Mouse (Mus musculus): Measurements from ENCODE around the gene Cd200. TPM values are rescaled to one million over a fixed set of nuclear protein-coding genes. Genes with fewer than 3 reads are reported as not detected.
A peak's percentile ranks its signal among the peaks of the same experiment; 100 is the strongest.
"Not testable (repeated sequence)": the region's sequence is repeated elsewhere in the genome, so short reads cannot be mapped to it uniquely, and the experiment has no call there.

The Cd200 gene
- polyA plus RNA-seq, 1 experiment from 2014 or later: 50.4 TPM

GRCm38 (mm10) chr16:45371076-45371475 is 37.8 kb downstream of the Cd200 start:
- ATAC-seq (ENCODE audit: low FRiP score): no peak
- Histone ChIP-seq H3K27me3 (ENCODE audit: control insufficient read depth, insufficient read depth, low read length) (no peaks in the 10 kb centered on the region), H3K4me3 (ENCODE audit: low read depth, low read length) (no peak overlapping the region), H3K27ac (ENCODE audit: low read depth, low read length) (no peak overlapping the region), H3K9ac (ENCODE audit: low read length) (no peak overlapping the region), H3K36me3 (ENCODE audit: control insufficient read depth, insufficient read depth, low read length) (no peaks in the 10 kb centered on the region), H3K9me3 (ENCODE audit: control insufficient read depth, low read length) (no peaks in the 10 kb centered on the region), H3K4me1 (ENCODE audit: control insufficient read depth, insufficient read depth, low read length) (no peaks in the 10 kb centered on the region), H3K4me2 (no peak overlapping the region)
- DNase-seq (ENCODE audit: low spot score, missing footprints): no peak
- WGBS: 93% methylated on average over 1 of the region's 1 CpGs

- Histone ChIP-seq H3K27me3 (ENCODE audit: control insufficient read depth, insufficient read depth, low read length) (no peaks in the 10 kb centered on the region), H3K4me3 (ENCODE audit: low read depth, low read length) (no peak overlapping the region), H3K9me3 (ENCODE audit: control insufficient read depth, low read length) (no peaks in the 10 kb centered on the region), H3K4me2 (no peak overlapping the region), H3K9ac (ENCODE audit: low read length) (no peak overlapping the region), H3K4me1 (ENCODE audit: control insufficient read depth, insufficient read depth, low read length) (no peaks in the 10 kb centered on the region), H3K36me3 (ENCODE audit: control insufficient read depth, insufficient read depth, low read length) (no peaks in the 10 kb centered on the region), H3K27ac (ENCODE audit: low read depth, low read length) (no peak overlapping the region)
- WGBS: 81% methylated on average over 4 of the region's 4 CpGs
- no peak for DNase-seq (ENCODE audit: low spot score, missing footprints)
- ATAC-seq (ENCODE audit: low FRiP score): no peak
These were observed 39.4 kb downstream of the Cd200 start for GRCm38 (mm10) chr16:45369285-45369965.

GRCm38 (mm10) chr16:45366111-45366510 is 42.7 kb downstream of the Cd200 start:
- Histone ChIP-seq H3K36me3 (ENCODE audit: control insufficient read depth, insufficient read depth, low read length) (no peaks in the 10 kb centered on the region), H3K4me2 (no peak overlapping the region), H3K4me3 (ENCODE audit: low read depth, low read length) (no peak overlapping the region), H3K4me1 (ENCODE audit: control insufficient read depth, insufficient read depth, low read length) (no peaks in the 10 kb centered on the region), H3K9ac (ENCODE audit: low read length) (no peak overlapping the region), H3K27ac (ENCODE audit: low read depth, low read length) (no peak overlapping the region), H3K27me3 (ENCODE audit: control insufficient read depth, insufficient read depth, low read length) (no peaks in the 10 kb centered on the region), H3K9me3 (ENCODE audit: control insufficient read depth, low read length) (no peaks in the 10 kb centered on the region)
- ATAC-seq (ENCODE audit: low FRiP score) (no peak), DNase-seq (ENCODE audit: low spot score, missing footprints) (no peak)
- 80% methylated on average over 7 of the region's 7 CpGs for WGBS

DNA sequence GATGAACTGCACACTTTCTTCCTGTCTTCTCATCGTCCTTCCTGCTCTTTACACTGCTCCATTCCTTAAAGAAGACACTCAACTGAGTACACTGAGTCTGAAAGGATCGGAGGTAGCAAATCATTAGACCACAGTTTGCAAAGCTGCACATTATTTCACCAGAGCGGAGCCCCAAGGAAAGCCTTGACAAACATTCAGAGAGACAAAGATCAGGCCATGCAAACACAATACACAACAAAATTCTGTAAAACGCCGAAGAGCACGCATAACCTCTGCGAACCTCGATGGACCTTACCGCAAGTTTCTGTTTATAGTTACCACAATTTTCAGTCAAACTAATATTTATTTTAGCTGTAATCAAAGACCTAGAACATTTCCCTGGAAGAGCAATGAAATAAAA is 43.5 kb downstream of the Cd200 start:
- no peak overlapping the region for H3K9ac ChIP-seq (ENCODE audit: low read length)
- no peaks in the 10 kb centered on the region for H3K36me3 ChIP-seq (ENCODE audit: control insufficient read depth, insufficient read depth, low read length)
- H3K4me3 ChIP-seq (ENCODE audit: low read depth, low read length): no peak overlapping the region
- no peak for ATAC-seq (ENCODE audit: low FRiP score)
- no peaks in the 10 kb centered on the region for H3K4me1 ChIP-seq (ENCODE audit: control insufficient read depth, insufficient read depth, low read length)
- DNase-seq (ENCODE audit: low spot score, missing footprints): no peak
- H3K9me3 ChIP-seq (ENCODE audit: control insufficient read depth, low read length): no peaks in the 10 kb centered on the region
- WGBS: 88% methylated on average over 9 of the region's 9 CpGs
- no peak overlapping the region for H3K4me2 ChIP-seq
- no peak overlapping the region for H3K27ac ChIP-seq (ENCODE audit: low read depth, low read length)
- H3K27me3 ChIP-seq (ENCODE audit: control insufficient read depth, insufficient read depth, low read length): no peaks in the 10 kb centered on the region

- ATAC-seq (ENCODE audit: low FRiP score): no peak
- no peak overlapping the region for H3K4me3 ChIP-seq (ENCODE audit: low read depth, low read length)
- H3K27me3 ChIP-seq (ENCODE audit: control insufficient read depth, insufficient read depth, low read length): no peaks in the 10 kb centered on the region
- no peak overlapping the region for H3K27ac ChIP-seq (ENCODE audit: low read depth, low read length)
- no peak for DNase-seq (ENCODE audit: low spot score, missing footprints)
- 89% methylated on average over 1 of the region's 1 CpGs for WGBS
- no peak overlapping the region for H3K9ac ChIP-seq (ENCODE audit: low read length)
- H3K36me3 ChIP-seq (ENCODE audit: control insufficient read depth, insufficient read depth, low read length): no peaks in the 10 kb centered on the region
- no peaks in the 10 kb centered on the region for H3K4me1 ChIP-seq (ENCODE audit: control insufficient read depth, insufficient read depth, low read length)
- no peak overlapping the region for H3K4me2 ChIP-seq
- no peaks in the 10 kb centered on the region for H3K9me3 ChIP-seq (ENCODE audit: control insufficient read depth, low read length)
These were observed 44.2 kb downstream of the Cd200 start for GRCm38 (mm10) chr16:45364627-45365026.

- Histone ChIP-seq H3K9me3 (ENCODE audit: control insufficient read depth, low read length) (no peaks in the 10 kb centered on the region), H3K27me3 (ENCODE audit: control insufficient read depth, insufficient read depth, low read length) (no peaks in the 10 kb centered on the region), H3K4me2 (no peak overlapping the region), H3K4me1 (ENCODE audit: control insufficient read depth, insufficient read depth, low read length) (no peaks in the 10 kb centered on the region), H3K36me3 (ENCODE audit: control insufficient read depth, insufficient read depth, low read length) (no peaks in the 10 kb centered on the region), H3K27ac (ENCODE audit: low read depth, low read length) (no peak overlapping the region), H3K4me3 (ENCODE audit: low read depth, low read length) (no peak overlapping the region), H3K9ac (ENCODE audit: low read length) (no peak overlapping the region)
- DNase-seq (ENCODE audit: low spot score, missing footprints) (no peak), ATAC-seq (ENCODE audit: low FRiP score) (no peak)
- WGBS: 86% methylated on average over 4 of the region's 4 CpGs
These were observed 45.3 kb downstream of the Cd200 start for GRCm38 (mm10) chr16:45363480-45364045.

DNA sequence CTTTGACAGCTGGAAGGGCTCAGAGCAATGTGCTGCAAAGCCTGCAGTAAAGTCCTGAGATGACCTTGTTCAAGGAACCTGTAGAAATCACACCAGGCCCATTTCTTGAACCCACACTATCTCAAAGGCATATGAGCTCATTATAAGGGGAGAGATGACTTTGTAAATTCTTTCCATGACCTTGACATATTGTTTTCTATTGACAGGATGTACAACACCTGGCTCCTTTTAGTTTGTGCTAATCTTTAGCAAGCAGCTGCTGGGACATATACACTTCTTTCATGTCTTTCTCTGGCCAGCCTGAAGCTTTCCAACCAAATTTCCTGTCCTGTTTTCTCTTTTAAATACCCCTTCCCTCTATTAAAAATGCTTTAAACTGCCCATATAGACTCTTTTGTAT is 47.4 kb downstream of the Cd200 start:
- Histone ChIP-seq H3K9me3 (ENCODE audit: control insufficient read depth, low read length) (no peaks in the 10 kb centered on the region), H3K27ac (ENCODE audit: low read depth, low read length) (no peak overlapping the region), H3K4me3 (ENCODE audit: low read depth, low read length) (no peak overlapping the region), H3K4me1 (ENCODE audit: control insufficient read depth, insufficient read depth, low read length) (no peaks in the 10 kb centered on the region), H3K27me3 (ENCODE audit: control insufficient read depth, insufficient read depth, low read length) (no peaks in the 10 kb centered on the region), H3K9ac (ENCODE audit: low read length) (no peak overlapping the region), H3K36me3 (ENCODE audit: control insufficient read depth, insufficient read depth, low read length) (no peaks in the 10 kb centered on the region), H3K4me2 (no peak overlapping the region)
- no peak for DNase-seq (ENCODE audit: low spot score, missing footprints)
- ATAC-seq (ENCODE audit: low FRiP score): no peak

DNA sequence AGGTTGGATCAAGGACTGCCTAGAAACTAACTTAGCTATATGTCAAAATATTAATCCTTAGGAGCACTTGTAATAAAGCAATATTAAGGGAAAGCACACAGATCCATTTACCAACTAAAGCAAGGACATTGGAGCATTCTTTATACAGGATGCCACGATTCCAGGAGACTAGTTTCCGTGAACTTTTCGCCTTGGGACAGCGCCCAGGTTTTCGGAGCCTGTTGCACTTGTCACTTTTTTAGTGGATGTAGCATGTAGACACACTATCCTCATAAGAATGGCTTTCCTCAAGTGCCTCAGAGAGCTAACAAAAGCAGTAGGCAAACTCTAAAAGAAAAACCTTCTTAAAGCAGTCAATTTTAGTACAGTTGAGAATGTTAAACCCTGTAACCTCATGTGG is 50.4 kb downstream of the Cd200 start:
- not testable (repeated sequence) for ATAC-seq (ENCODE audit: low FRiP score); H3K4me1 ChIP-seq (ENCODE audit: control insufficient read depth, insufficient read depth, low read length); H3K9me3 ChIP-seq (ENCODE audit: control insufficient read depth, low read length); DNase-seq (ENCODE audit: low spot score, missing footprints); H3K27ac ChIP-seq (ENCODE audit: low read depth, low read length); H3K4me3 ChIP-seq (ENCODE audit: low read depth, low read length); H3K4me2 ChIP-seq; H3K36me3 ChIP-seq (ENCODE audit: control insufficient read depth, insufficient read depth, low read length); H3K9ac ChIP-seq (ENCODE audit: low read length); H3K27me3 ChIP-seq (ENCODE audit: control insufficient read depth, insufficient read depth, low read length)
- 93% methylated on average over 5 of the region's 5 CpGs for WGBS

DNA sequence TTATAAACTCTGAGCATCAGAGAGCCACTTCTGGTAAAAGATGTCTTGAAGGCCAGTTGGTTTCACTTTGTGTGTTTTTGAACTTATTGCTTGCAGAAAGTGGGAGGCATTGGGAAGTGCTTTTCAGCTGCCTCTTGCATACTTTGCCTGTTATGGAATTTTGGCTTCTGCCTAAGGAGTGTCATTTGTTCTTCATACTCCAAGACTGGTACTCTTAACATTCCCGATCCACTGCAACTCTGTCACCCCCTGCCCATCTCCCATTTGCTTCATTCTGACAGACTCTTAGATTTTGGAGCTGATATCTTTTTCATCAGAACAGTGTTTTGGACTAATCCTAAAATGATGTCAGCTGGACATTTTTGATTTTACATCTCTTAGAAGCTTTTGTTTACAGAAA is 51.7 kb downstream of the Cd200 start:
- WGBS: 84% methylated on average over 1 of the region's 1 CpGs
- H3K9me3 ChIP-seq (ENCODE audit: control insufficient read depth, low read length): no peaks in the 10 kb centered on the region
- H3K4me2 ChIP-seq: no peak overlapping the region
- H3K27ac ChIP-seq (ENCODE audit: low read depth, low read length): no peak overlapping the region
- no peaks in the 10 kb centered on the region for H3K36me3 ChIP-seq (ENCODE audit: control insufficient read depth, insufficient read depth, low read length)
- no peak overlapping the region for H3K9ac ChIP-seq (ENCODE audit: low read length)
- no peak overlapping the region for H3K4me3 ChIP-seq (ENCODE audit: low read depth, low read length)
- ATAC-seq (ENCODE audit: low FRiP score) (no peak), DNase-seq (ENCODE audit: low spot score, missing footprints) (peak; percentile 79)
- no peaks in the 10 kb centered on the region for H3K4me1 ChIP-seq (ENCODE audit: control insufficient read depth, insufficient read depth, low read length)
- H3K27me3 ChIP-seq (ENCODE audit: control insufficient read depth, insufficient read depth, low read length): no peaks in the 10 kb centered on the region
